ENCODE assay signal across 10 mouse cellular contexts in the genomic region with DNA sequence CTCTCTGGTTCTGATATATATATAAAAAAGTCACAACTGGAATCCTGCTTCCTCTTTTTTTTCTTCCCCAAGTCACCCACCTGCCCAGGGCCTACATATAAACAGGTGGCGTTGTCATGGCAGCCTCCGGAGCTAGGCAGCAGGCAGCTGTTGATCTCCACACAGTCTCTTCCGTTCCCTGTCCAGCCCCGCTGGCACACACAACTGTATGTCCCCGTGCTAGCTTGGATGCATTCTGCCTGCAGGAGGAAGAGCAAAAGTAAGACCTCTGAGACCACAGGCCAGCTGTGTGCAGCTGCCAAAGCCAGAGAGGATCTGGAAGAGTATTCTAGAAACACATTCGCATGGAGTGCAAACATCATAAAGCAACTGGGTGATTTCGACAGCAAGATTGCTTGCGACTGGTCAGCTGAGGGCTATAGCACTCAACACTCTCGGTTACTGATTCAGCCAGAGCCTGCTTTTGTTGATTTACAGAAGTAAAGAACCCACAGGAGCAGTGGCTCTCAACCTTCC.
A peak's percentile ranks its signal among the peaks of the same experiment; 100 is the strongest.
DNase-seq lines count a peak whose midpoint lies in the region; ATAC-seq lines count a peak whose summit lies in the region.
"Had no signal": no experiment of that assay in that cellular context is flagged by ENCODE, and none has a peak within 500 bp of the region (broad histone marks: within the 10 kb centered on the region; RNA-seq: fewer than 3 reads in every experiment).

No protein-coding gene starts in this region.

- no peak overlapping the region for H3K4me3 ChIP-seq in intestine, embryonic 15.5 days (replicated peaks)

- peak; percentile 49 for DNase-seq in gastrocnemius, postnatal 14 days
- DNase-seq in gastrocnemius, postnatal 36 days = no peak
- DNase-seq in NIH3T3 (ENCODE audit: low read depth) = peak; percentile 33
- DNase-seq in lung, postnatal 36 days = peak; percentile 66
- DNase-seq in liver = no peak
- no peak for DNase-seq in right cerebral cortex, postnatal 36 days (ENCODE audit: low spot score in 2 of 2)
- DNase-seq in adrenal gland, adult 8-10 months = no peak
- DNase-seq: adrenal gland, postnatal 10 days had no signal

- no peak overlapping the region for H3K27ac ChIP-seq in intestine, embryonic 15.5 days

- no peaks in the 10 kb centered on the region for H3K4me1 ChIP-seq in intestine, embryonic 15.5 days (replicated peaks)

- no peak overlapping the region for H3K9ac ChIP-seq in intestine, embryonic 15.5 days

- H3K9me3 ChIP-seq in intestine, embryonic 15.5 days = no peaks in the 10 kb centered on the region

- WGBS in intestine, embryonic 15.5 days = 28% methylated on average over 9 of the region's 9 CpGs

- ATAC-seq in intestine, embryonic 15.5 days = peak; percentile 68
- ATAC-seq: inflammation-experienced regulatory T-cells, adult 6 months had no signal

- H3K27me3 ChIP-seq in intestine, embryonic 15.5 days (replicated peaks) = no peaks in the 10 kb centered on the region

- intact Hi-C loops in gastrocnemius, postnatal 14 days (cut with DNase I; ENCODE audit: low total_unique reads) = no loop called here
- intact Hi-C loops in gastrocnemius, postnatal 36 days (cut with DNase I) = no loop called here

- no peaks in the 10 kb centered on the region for H3K36me3 ChIP-seq in intestine, embryonic 15.5 days

- no peak overlapping the region for H3K4me2 ChIP-seq in intestine, embryonic 15.5 days (replicated peaks)

Comparison
In these comparisons a context has a peak if more than half of its experiments do, and no peak if none do; other contexts are left out.
1. DNase-seq: peak in gastrocnemius, postnatal 14 days (single experiment), NIH3T3 (single experiment) and lung, postnatal 36 days (single experiment); none in gastrocnemius, postnatal 36 days (0 of 2), liver (single experiment), right cerebral cortex, postnatal 36 days (0 of 2) and adrenal gland, adult 8-10 months (single experiment).